Mouse (Mus musculus): ENCODE measurements at regions not wholly inside any gene's neighbourhood (a gene's known extent, or its start where the extent isn't known, plus 50 kb on each side); places are given as distances from the start of the nearest gene placed in this dataset.

- no peak for DNase-seq
- intact Hi-C loops (cut with DNase I) = no loop called here
Observed at GRCm38 (mm10) chr6:84393519-84394231, 200.0 kb downstream of the Cyp26b1 start.

GRCm38 (mm10) chr6:84392752-84393511, 200.8 kb downstream of the Cyp26b1 start:
- no peak for DNase-seq

GRCm38 (mm10) chr6:84391016-84391415, 202.7 kb downstream of the Cyp26b1 start:
- intact Hi-C loops (cut with DNase I) = no loop called here
- DNase-seq = no peak

More at GRCm38 (mm10) chr6:84392752-84393511, 200.8 kb downstream of the Cyp26b1 start:
- intact Hi-C loops (cut with DNase I) = no loop called here

GRCm38 (mm10) chr6:84385696-84386095, 208.0 kb downstream of the Cyp26b1 start:
- intact Hi-C loops (cut with DNase I) = no loop called here
- DNase-seq = peak; percentile 46 to 64

GRCm38 (mm10) chr6:84383718-84384117, 210.0 kb downstream of the Cyp26b1 start:
- no peak for DNase-seq
- intact Hi-C loops (cut with DNase I) = no loop called here

- intact Hi-C loops (cut with DNase I) = no loop called here
- DNase-seq = no peak
Observed at GRCm38 (mm10) chr6:84383141-84383540, 210.6 kb downstream of the Cyp26b1 start.

- no peak for DNase-seq
Observed at GRCm38 (mm10) chr6:84381571-84381970, 212.1 kb downstream of the Cyp26b1 start.

GRCm38 (mm10) chr6:84376666-84377065, 217.0 kb downstream of the Cyp26b1 start:
- intact Hi-C loops (cut with DNase I) = no loop called here
- DNase-seq = no peak

More at GRCm38 (mm10) chr6:84381571-84381970, 212.1 kb downstream of the Cyp26b1 start:
- intact Hi-C loops (cut with DNase I) = no loop called here

GRCm38 (mm10) chr6:84375498-84375897, 218.2 kb downstream of the Cyp26b1 start:
- intact Hi-C loops (cut with DNase I) = no loop called here
- DNase-seq = peak; percentile 35 to 52

GRCm38 (mm10) chr6:84366365-84366764, 227.3 kb downstream of the Cyp26b1 start:
- intact Hi-C loops (cut with DNase I) = no loop called here
- no peak for DNase-seq

- intact Hi-C loops (cut with DNase I) = no loop called here
- DNase-seq = no peak
Observed at GRCm38 (mm10) chr6:84365914-84366313, 227.8 kb downstream of the Cyp26b1 start.

- intact Hi-C loops (cut with DNase I) = no loop called here
- no peak for DNase-seq
Observed at GRCm38 (mm10) chr6:84364964-84365363, 228.7 kb downstream of the Cyp26b1 start.

- intact Hi-C loops (cut with DNase I) = no loop called here
- DNase-seq = no peak
Observed at GRCm38 (mm10) chr6:84362331-84362730, 231.4 kb downstream of the Cyp26b1 start.

GRCm38 (mm10) chr6:84357911-84358310, 235.8 kb downstream of the Cyp26b1 start:
- intact Hi-C loops (cut with DNase I) = no loop called here
- DNase-seq = no peak

GRCm38 (mm10) chr6:84353425-84354220, 240.1 kb downstream of the Cyp26b1 start:
- intact Hi-C loops (cut with DNase I) = no loop called here
- DNase-seq = no peak

- intact Hi-C loops (cut with DNase I) = no loop called here
- no peak for DNase-seq
Observed at GRCm38 (mm10) chr6:84344936-84345335, 248.8 kb downstream of the Cyp26b1 start.

- intact Hi-C loops (cut with DNase I) = no loop called here
- DNase-seq = no peak
Observed at GRCm38 (mm10) chr6:84333666-84334179, 260.0 kb downstream of the Cyp26b1 start.

- intact Hi-C loops (cut with DNase I) = no loop called here
- DNase-seq = no peak
Observed at GRCm38 (mm10) chr6:84329106-84329505, 264.6 kb downstream of the Cyp26b1 start.

GRCm38 (mm10) chr6:84328030-84328390, 265.7 kb downstream of the Cyp26b1 start:
- no peak for DNase-seq
- intact Hi-C loops (cut with DNase I) = no loop called here

- no peak for DNase-seq
- intact Hi-C loops (cut with DNase I) = no loop called here
Observed at GRCm38 (mm10) chr6:84327306-84328029, 266.2 kb downstream of the Cyp26b1 start.
